Mouse (Mus musculus) frontal cortex, adult (tissue): Measurements from ENCODE around the gene Gsn.

Experiments
- ATAC-seq: cut with Nextera tagmentation; 2 replicates; pipeline ENCODE4 v1.9.2; 2017; ENCODE audit warnings: mild to moderate bottlenecking, moderate library complexity, mixed read lengths; ENCODE audit not compliant: low TSS enrichment

Gene Gsn

GRCm38 (mm10) chr2:35255885-35256833, at the start of gene Gsn:
Gene Gsn (plus strand): TSS chr2:35256380.
- peak; percentile 93 for ATAC-seq

- ATAC-seq: no peak
Observed at GRCm38 (mm10) chr2:35206761-35207160, 49.4 kb upstream of the Gsn start.

GRCm38 (mm10) chr2:35208054-35208453, 48.1 kb upstream of the Gsn start:
- no peak for ATAC-seq

- no peak for ATAC-seq
Observed at GRCm38 (mm10) chr2:35208931-35209665, 47.1 kb upstream of the Gsn start.

GRCm38 (mm10) chr2:35211681-35212080, 44.5 kb upstream of the Gsn start:
- no peak for ATAC-seq

- no peak for ATAC-seq
Observed at GRCm38 (mm10) chr2:35213345-35213910, 42.8 kb upstream of the Gsn start.

- peak; percentile 93 for ATAC-seq
Observed at GRCm38 (mm10) chr2:35214881-35215358, 41.3 kb upstream of the Gsn start.

GRCm38 (mm10) chr2:35215363-35215762, 40.8 kb upstream of the Gsn start:
- ATAC-seq: peak; percentile 34; the same call in 1 of the 2 replicates

GRCm38 (mm10) chr2:35216701-35217100, 39.5 kb upstream of the Gsn start:
- ATAC-seq: no peak

GRCm38 (mm10) chr2:35218736-35219135, 37.4 kb upstream of the Gsn start:
- ATAC-seq: no peak

GRCm38 (mm10) chr2:35222822-35223391, 33.3 kb upstream of the Gsn start:
- no peak for ATAC-seq

- no peak for ATAC-seq
Observed at GRCm38 (mm10) chr2:35224285-35224684, 31.9 kb upstream of the Gsn start.

GRCm38 (mm10) chr2:35228145-35228544, 28.0 kb upstream of the Gsn start:
- ATAC-seq: no peak

- ATAC-seq: no peak
Observed at GRCm38 (mm10) chr2:35230215-35230614, 26.0 kb upstream of the Gsn start.

GRCm38 (mm10) chr2:35231871-35232270, 24.3 kb upstream of the Gsn start:
- ATAC-seq: no peak

- no peak for ATAC-seq
Observed at GRCm38 (mm10) chr2:35232595-35233445, 23.4 kb upstream of the Gsn start.

GRCm38 (mm10) chr2:35233898-35234297, 22.3 kb upstream of the Gsn start:
- no peak for ATAC-seq

GRCm38 (mm10) chr2:35235021-35235420, 21.2 kb upstream of the Gsn start:
- ATAC-seq: no peak

- ATAC-seq: no peak; the same call in 1 of the 2 replicates
Observed at GRCm38 (mm10) chr2:35244241-35244640, 11.9 kb upstream of the Gsn start.

- no peak for ATAC-seq
Observed at GRCm38 (mm10) chr2:35247763-35248162, 8.4 kb upstream of the Gsn start.

GRCm38 (mm10) chr2:35252733-35253132, 3.4 kb upstream of the Gsn start:
- ATAC-seq: no peak
